Mouse (Mus musculus) heart, postnatal 4 days (tissue): Measurements from ENCODE around the gene BC034090. TPM values are rescaled to one million over a fixed set of nuclear protein-coding genes. Genes with fewer than 3 reads are reported as not detected.
A peak's percentile ranks its signal among the peaks of the same experiment; 100 is the strongest.

ENCODE experiments used
- DNase-seq: peaks from one replicate; pipeline ENCODE4 v3.0.0; 2021
- total RNA-seq, 2 experiments: library from RNA; stranded (reverse); gene quantifications; 2 replicates each; pipeline ENCODE4 v1.2.3; 2021

The BC034090 gene
- total RNA-seq, 2 experiments from 2014 or later: 55.0 to 60.7 TPM

GRCm38 (mm10) chr1:155215066-155215764, 29.0 kb downstream of the BC034090 start:
- DNase-seq: no peak

GRCm38 (mm10) chr1:155213912-155214311, 30.3 kb downstream of the BC034090 start:
- DNase-seq: peak; percentile 35

- DNase-seq: peak; percentile 74
Measured at GRCm38 (mm10) chr1:155212936-155213774, 31.1 kb downstream of the BC034090 start.

- peak; percentile 67 for DNase-seq
Measured at GRCm38 (mm10) chr1:155212493-155212892, 31.8 kb downstream of the BC034090 start.

GRCm38 (mm10) chr1:155212081-155212480, 32.2 kb downstream of the BC034090 start:
- no peak for DNase-seq

GRCm38 (mm10) chr1:155211017-155211416, 33.2 kb downstream of the BC034090 start:
- DNase-seq: no peak

GRCm38 (mm10) chr1:155210011-155210763, 34.1 kb downstream of the BC034090 start:
- DNase-seq: peak; percentile 53

GRCm38 (mm10) chr1:155207859-155208258, 36.4 kb downstream of the BC034090 start:
- no peak for DNase-seq

GRCm38 (mm10) chr1:155205822-155206660, 38.2 kb downstream of the BC034090 start:
- peak; percentile 72 for DNase-seq

GRCm38 (mm10) chr1:155205311-155205710, 38.9 kb downstream of the BC034090 start:
- DNase-seq: no peak

GRCm38 (mm10) chr1:155204560-155205162, 39.6 kb downstream of the BC034090 start:
- DNase-seq: no peak

- no peak for DNase-seq
Measured at GRCm38 (mm10) chr1:155203954-155204353, 40.3 kb downstream of the BC034090 start.

- no peak for DNase-seq
Measured at GRCm38 (mm10) chr1:155203101-155203500, 41.1 kb downstream of the BC034090 start.

- DNase-seq: no peak
Measured at GRCm38 (mm10) chr1:155202472-155202871, 41.8 kb downstream of the BC034090 start.

GRCm38 (mm10) chr1:155201914-155202313, 42.3 kb downstream of the BC034090 start:
- no peak for DNase-seq

- DNase-seq: no peak
Measured at GRCm38 (mm10) chr1:155201373-155201879, 42.8 kb downstream of the BC034090 start.

GRCm38 (mm10) chr1:155200967-155201366, 43.3 kb downstream of the BC034090 start:
- DNase-seq: no peak

- DNase-seq: no peak
Measured at GRCm38 (mm10) chr1:155199522-155199921, 44.7 kb downstream of the BC034090 start.

- no peak for DNase-seq
Measured at GRCm38 (mm10) chr1:155196691-155197090, 47.6 kb downstream of the BC034090 start.

- no peak for DNase-seq
Measured at GRCm38 (mm10) chr1:155192805-155193368, 51.4 kb downstream of the BC034090 start.

GRCm38 (mm10) chr1:155191671-155192070, 52.6 kb downstream of the BC034090 start:
- DNase-seq: peak; percentile 57
